Mouse (Mus musculus) spleen, postnatal 14 days (tissue): ENCODE data around the gene Opn4.
A peak's percentile ranks its signal among the peaks of the same experiment; 100 is the strongest.

Source experiments
- DNase-seq, 2 experiments: peaks; one replicate each; pipeline ENCODE4 v3.0.0; 2021 to 2022; ENCODE audit warnings: low spot score in 2 of 2

Gene Opn4

GRCm38 (mm10) chr14:34562393-34562792, 37.5 kb downstream of the Opn4 start:
- DNase-seq, result no peak

GRCm38 (mm10) chr14:34561647-34562046, 38.3 kb downstream of the Opn4 start:
- DNase-seq, result no peak

GRCm38 (mm10) chr14:34558947-34559346, 41.0 kb downstream of the Opn4 start:
- DNase-seq, result no peak

DNA sequence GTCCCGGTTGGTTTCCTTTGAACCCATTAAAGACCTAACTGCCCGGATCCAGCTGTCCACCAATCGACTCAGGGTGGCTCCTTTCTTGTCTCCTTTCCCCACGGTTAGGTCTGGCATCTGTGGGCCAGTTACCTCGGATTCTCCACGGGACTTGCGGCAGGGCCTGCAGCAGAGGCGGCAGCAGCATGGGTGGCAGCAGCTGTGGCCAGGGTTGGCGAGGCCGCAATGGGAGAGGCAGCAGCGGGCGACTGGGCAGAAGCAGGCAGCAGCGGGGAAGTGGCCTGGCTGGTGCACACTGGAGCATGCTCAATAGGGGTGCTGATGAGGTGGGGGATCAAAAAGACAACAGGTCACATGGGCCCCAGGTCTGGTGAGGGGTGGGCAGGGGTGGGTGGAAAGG, 44.7 kb downstream of the Opn4 start:
- no peak for DNase-seq

DNA sequence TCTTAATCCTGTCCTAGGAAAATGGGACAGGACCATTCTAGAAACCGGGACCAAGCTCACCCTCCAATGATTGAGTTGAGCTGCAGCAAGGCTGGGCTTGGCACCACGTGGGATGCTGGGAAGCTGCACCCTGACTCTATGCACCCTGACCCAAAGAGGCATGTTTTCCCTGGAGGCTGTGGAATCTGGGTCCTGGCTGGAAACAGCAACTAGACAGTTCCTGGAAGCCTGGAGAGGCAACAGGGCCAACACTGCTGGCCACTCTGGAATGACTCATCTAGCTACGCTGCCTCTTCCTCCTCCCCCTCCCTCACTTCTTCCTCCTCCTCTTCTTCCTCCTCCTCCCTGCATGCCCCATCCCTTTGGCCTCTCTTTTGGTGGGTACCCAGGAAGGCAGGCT, 45.9 kb downstream of the Opn4 start:
- DNase-seq, result no peak

DNA sequence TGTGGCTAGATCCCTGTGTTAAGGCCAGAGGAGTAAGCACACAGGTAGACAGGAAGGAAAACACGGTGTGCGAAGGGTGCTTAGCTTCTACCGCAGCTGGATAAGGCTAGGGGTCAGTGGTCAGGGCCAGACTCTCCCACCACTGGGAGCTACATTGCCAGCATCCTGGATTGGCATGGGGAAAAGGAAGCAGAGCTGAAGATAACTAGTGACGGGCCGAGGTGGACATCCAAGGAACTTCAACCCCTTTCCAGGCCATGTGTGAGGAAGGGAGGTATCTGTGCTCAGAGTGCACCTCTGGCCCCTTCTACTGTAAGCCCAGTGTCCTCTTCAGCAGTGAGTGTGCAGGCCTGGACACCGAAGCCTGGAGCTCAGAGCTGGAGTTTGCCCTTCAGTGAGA, 46.5 kb downstream of the Opn4 start:
- DNase-seq, result no peak

GRCm38 (mm10) chr14:34552226-34552625, 47.7 kb downstream of the Opn4 start:
- no peak for DNase-seq

- DNase-seq, result peak in 1 of 2 experiments; percentile 18
These were observed 50.8 kb downstream of the Opn4 start for GRCm38 (mm10) chr14:34549004-34549671.

- DNase-seq, result no peak
These were observed 51.4 kb downstream of the Opn4 start for GRCm38 (mm10) chr14:34548391-34549001.

GRCm38 (mm10) chr14:34544545-34544944, 55.4 kb downstream of the Opn4 start:
- DNase-seq, result no peak

- no peak for DNase-seq
These were observed 55.9 kb downstream of the Opn4 start for GRCm38 (mm10) chr14:34544001-34544400.

DNA sequence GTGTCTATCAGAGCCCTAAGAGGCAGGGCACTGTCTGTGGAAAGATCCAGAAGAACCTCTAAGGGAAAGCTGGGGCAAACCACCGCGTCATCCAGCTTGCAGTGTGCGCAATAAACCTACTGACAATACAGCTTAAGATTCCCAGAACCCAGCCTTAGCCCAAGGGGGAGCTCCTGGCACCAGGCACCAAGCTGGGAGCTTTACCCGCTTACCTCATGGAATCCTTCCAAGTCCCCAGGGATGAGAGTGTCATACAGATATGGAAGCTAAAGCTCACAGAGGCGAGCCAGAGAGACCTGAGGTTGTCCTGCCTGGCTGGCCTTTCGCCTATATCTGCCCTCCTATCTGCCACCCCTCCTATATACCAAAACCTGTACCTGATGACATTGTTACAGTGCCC, 56.3 kb downstream of the Opn4 start:
- no peak for DNase-seq

- DNase-seq, result no peak
These were observed 58.0 kb downstream of the Opn4 start for GRCm38 (mm10) chr14:34541896-34542295.

GRCm38 (mm10) chr14:34540685-34541162, 59.2 kb downstream of the Opn4 start:
- no peak for DNase-seq
